Mouse (Mus musculus) myocyte (in vitro differentiated cells): ENCODE results near the gene Sart1. TPM values are rescaled to one million over a fixed set of nuclear protein-coding genes. Genes with fewer than 3 reads are reported as not detected.

Source experiments
- H3K27me3 ChIP-seq: one replicate; pipeline ENCODE4 v1.6.1; 2011; ENCODE audit not compliant: control insufficient read depth, insufficient read depth, insufficient read length
- H3K36me3 ChIP-seq: one replicate; pipeline ENCODE4 v1.6.1; 2011; ENCODE audit not compliant: control insufficient read depth, insufficient read depth
- H3K4me2 ChIP-seq: one replicate; pipeline ENCODE4 v1.6.1; 2011; ENCODE audit warnings: low read depth, control low read depth
- H3K4me3 ChIP-seq: one replicate; pipeline ENCODE4 v1.5.1; 2011; ENCODE audit warnings: mild to moderate bottlenecking, control low read depth, moderate library complexity
- H3K79me2 ChIP-seq: one replicate; pipeline ENCODE4 v1.6.1; 2011; ENCODE audit not compliant: control insufficient read depth, insufficient read depth
- H3ac ChIP-seq: one replicate; pipeline ENCODE4 v1.6.1; 2011; ENCODE audit not compliant: control insufficient read depth, insufficient read length
- CEBPB ChIP-seq: IDR thresholded peaks from 2 replicates; pipeline ENCODE4 v1.6.1; 2011; ENCODE audit warnings: mild to moderate bottlenecking, moderate library complexity; ENCODE audit not compliant: poor library complexity, insufficient read depth, severe bottlenecking
- E2F4 ChIP-seq: IDR thresholded peaks from one replicate; pipeline ENCODE4 v1.6.1; 2011; ENCODE audit warnings: mild to moderate bottlenecking, control low read depth, moderate library complexity; ENCODE audit not compliant: insufficient read depth
- MAX ChIP-seq: IDR thresholded peaks from one replicate; pipeline ENCODE4 v1.6.1; 2011; ENCODE audit warnings: low read depth, mild to moderate bottlenecking, control low read depth
- MYOD1 ChIP-seq, 3 experiments: IDR thresholded peaks; one replicate each; pipeline ENCODE4 v1.6.1; 2011; ENCODE audit warnings: control low read depth in 2 of 3, low read depth in 2 of 3, mild to moderate bottlenecking in 2 of 3, moderate library complexity in 1 of 3; ENCODE audit not compliant: insufficient read length in 2 of 3, control insufficient read depth in 1 of 3
- MYOG ChIP-seq, 3 experiments: IDR thresholded peaks; one replicate each; pipeline ENCODE4 v1.6.1; 2011; ENCODE audit warnings: control low read depth in 2 of 3, low read depth in 2 of 3, mild to moderate bottlenecking in 2 of 3; ENCODE audit not compliant: insufficient read length in 2 of 3, control insufficient read depth in 1 of 3, insufficient read depth in 1 of 3
- POLR2A ChIP-seq: IDR thresholded peaks from one replicate; pipeline ENCODE4 v1.6.1; 2011; ENCODE audit warnings: low read depth, mild to moderate bottlenecking, control low read depth, moderate library complexity; ENCODE audit not compliant: insufficient read length
- POLR2AphosphoS2 ChIP-seq: IDR thresholded peaks from one replicate; pipeline ENCODE4 v1.6.1; 2011; ENCODE audit warnings: low read depth, control low read depth; ENCODE audit not compliant: insufficient read length
- REST ChIP-seq: IDR thresholded peaks from one replicate; pipeline ENCODE4 v1.6.1; 2011; ENCODE audit warnings: mild to moderate bottlenecking, control low read depth, moderate library complexity; ENCODE audit not compliant: insufficient read depth, insufficient read length
- SRF ChIP-seq: IDR thresholded peaks from one replicate; pipeline ENCODE4 v1.6.1; 2011; ENCODE audit warnings: low read depth; ENCODE audit not compliant: control insufficient read depth, insufficient read length
- TCF12 ChIP-seq: IDR thresholded peaks from one replicate; pipeline ENCODE4 v1.6.1; 2011; ENCODE audit warnings: mild to moderate bottlenecking, control low read depth; ENCODE audit not compliant: poor library complexity, insufficient read depth, severe bottlenecking
- TCF3 ChIP-seq: IDR thresholded peaks from one replicate; pipeline ENCODE4 v1.6.1; 2011; ENCODE audit warnings: low read depth, control low read depth; ENCODE audit not compliant: insufficient read length
- USF1 ChIP-seq: IDR thresholded peaks from one replicate; pipeline ENCODE4 v1.6.1; 2011; ENCODE audit warnings: low read depth, mild to moderate bottlenecking, control low read depth, moderate library complexity
- polyA plus RNA-seq: library from polyadenylated mRNA; unstranded; fragments of >200 nt; fragmentation: generic; extraction: Trizol; gene quantifications from one replicate; pipeline ENCODE4 v1.2.1, GENCODE M21; 2012; ENCODE audit warnings: missing spikeins

Sart1 gene
- polyA plus RNA-seq, 1 experiment = 55.6 TPM

- Histone ChIP-seq H3K79me2 (peaks cover 9% of the 10 kb centered on the region), H3K27me3 (no peaks in the 10 kb centered on the region), H3ac (no peak overlapping the region), H3K36me3 (peaks cover 14% of the 10 kb centered on the region), H3K4me3 (no peak overlapping the region), H3K4me2 (no peak overlapping the region)
- TF ChIP-seq TCF12 = no peak
- TF ChIP-seq E2F4 = no peak
- no peak for TF ChIP-seq USF1
- no peak for TF ChIP-seq MYOD1 (IDR thresholded peaks at IDR 0.05; ENCODE audit: control insufficient read depth in 1 of 3, insufficient read length in 2 of 3, low read depth in 2 of 3)
- no peak for TF ChIP-seq SRF
- TF ChIP-seq REST = no peak
- TF ChIP-seq MYOG (IDR thresholded peaks at IDR 0.05; ENCODE audit: control insufficient read depth in 1 of 3, insufficient read depth in 1 of 3, insufficient read length in 2 of 3, low read depth in 2 of 3) = no peak
- no peak for TF ChIP-seq TCF3
- TF ChIP-seq CEBPB = no peak
- no peak for TF ChIP-seq MAX
- TF ChIP-seq POLR2A = no peak
- TF ChIP-seq POLR2AphosphoS2 = no peak
These were observed 30.4 kb upstream of the Sart1 start for GRCm38 (mm10) chr19:5418750-5419466.

DNA sequence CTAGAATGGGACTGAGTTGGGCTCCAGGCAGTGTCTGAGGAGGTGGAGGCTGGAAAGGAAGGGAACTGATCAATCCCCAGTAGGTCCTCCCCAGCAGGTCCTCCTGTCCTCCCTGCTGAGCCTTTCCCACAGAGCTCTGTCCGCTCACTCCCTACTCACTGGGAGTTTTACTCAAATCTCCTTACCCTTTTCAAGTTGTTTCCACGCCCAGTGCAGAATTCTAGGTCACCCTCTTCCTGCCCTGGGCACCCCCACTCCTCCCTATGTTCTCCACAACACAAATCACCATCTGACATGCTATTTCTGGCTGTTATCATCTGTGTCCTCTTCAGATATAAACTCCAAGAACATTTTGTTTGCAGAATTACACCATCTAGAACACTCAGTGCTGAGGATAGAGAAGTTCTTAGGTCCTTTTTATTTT lies 26.0 kb upstream of the Sart1 start:
- Histone ChIP-seq H3K27me3 (no peaks in the 10 kb centered on the region), H3K79me2 (no peaks in the 10 kb centered on the region), H3K4me2 (no peak overlapping the region), H3ac (no peak overlapping the region), H3K4me3 (no peak overlapping the region), H3K36me3 (no peaks in the 10 kb centered on the region)
- no peak for TF ChIP-seq SRF
- no peak for TF ChIP-seq TCF12
- no peak for TF ChIP-seq USF1
- no peak for TF ChIP-seq REST
- no peak for TF ChIP-seq MYOD1 (IDR thresholded peaks at IDR 0.05; ENCODE audit: control insufficient read depth in 1 of 3, insufficient read length in 2 of 3, low read depth in 2 of 3)
- no peak for TF ChIP-seq MAX
- no peak for TF ChIP-seq MYOG (IDR thresholded peaks at IDR 0.05; ENCODE audit: control insufficient read depth in 1 of 3, insufficient read depth in 1 of 3, insufficient read length in 2 of 3, low read depth in 2 of 3)
- TF ChIP-seq POLR2AphosphoS2 = no peak
- TF ChIP-seq E2F4 = no peak
- no peak for TF ChIP-seq TCF3
- no peak for TF ChIP-seq CEBPB

DNA sequence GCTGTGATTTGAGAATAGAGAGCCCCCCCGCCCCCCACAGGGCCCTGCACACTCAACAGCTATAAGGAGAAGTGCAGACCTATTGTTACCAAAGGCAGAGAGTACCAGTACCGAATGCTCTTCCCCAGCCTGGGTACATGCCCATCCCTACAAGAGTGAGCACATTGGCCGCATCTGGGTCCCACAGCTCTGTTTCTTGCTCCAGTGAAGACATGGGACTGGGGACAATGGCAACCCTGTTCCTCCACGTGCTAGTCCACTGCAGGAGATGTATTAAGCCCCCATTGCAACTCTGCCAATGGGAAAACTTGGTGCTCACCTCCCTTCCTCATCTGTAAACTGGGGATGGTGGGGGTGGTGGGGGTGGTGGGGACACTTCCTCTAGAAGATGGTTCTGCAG lies 25.3 kb upstream of the Sart1 start:
- H3ac ChIP-seq = no peak overlapping the region
- TF ChIP-seq MAX (no peak), CEBPB (no peak), POLR2AphosphoS2 (no peak), MYOG (IDR thresholded peaks at IDR 0.05; ENCODE audit: control insufficient read depth in 1 of 3, insufficient read depth in 1 of 3, insufficient read length in 2 of 3, low read depth in 2 of 3) (no peak), SRF (no peak), USF1 (no peak), TCF3 (no peak), REST (no peak), MYOD1 (IDR thresholded peaks at IDR 0.05; ENCODE audit: control insufficient read depth in 1 of 3, insufficient read length in 2 of 3, low read depth in 2 of 3) (no peak), POLR2A (no peak), TCF12 (no peak), E2F4 (no peak)
- H3K4me2 ChIP-seq = no peak overlapping the region
- H3K79me2 ChIP-seq = no peaks in the 10 kb centered on the region
- no peak overlapping the region for H3K4me3 ChIP-seq
- H3K27me3 ChIP-seq = no peaks in the 10 kb centered on the region
- H3K36me3 ChIP-seq = no peaks in the 10 kb centered on the region

DNA sequence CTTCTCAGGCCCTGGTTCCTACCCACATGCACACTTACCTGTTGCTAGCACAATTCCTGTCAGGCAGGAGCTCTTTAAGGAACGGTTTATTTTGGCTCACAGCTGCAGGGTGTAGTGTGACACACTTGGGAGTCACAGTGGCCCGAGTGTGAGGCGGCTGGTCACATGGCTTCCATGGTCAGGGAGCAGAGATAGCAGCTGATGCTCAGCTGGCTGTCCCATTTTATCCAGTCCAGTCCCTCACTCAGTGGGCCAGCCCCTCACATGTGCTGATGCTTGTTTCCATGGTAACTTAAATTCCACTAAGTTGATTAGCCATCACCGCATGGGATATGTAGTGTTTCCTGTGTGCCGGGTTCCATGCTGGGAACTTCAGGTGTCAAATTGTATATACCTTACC lies 23.5 kb upstream of the Sart1 start:
- H3ac ChIP-seq = no peak overlapping the region
- no peaks in the 10 kb centered on the region for H3K27me3 ChIP-seq
- no peaks in the 10 kb centered on the region for H3K36me3 ChIP-seq
- no peaks in the 10 kb centered on the region for H3K79me2 ChIP-seq
- no peak overlapping the region for H3K4me3 ChIP-seq
- TF ChIP-seq CEBPB (no peak), TCF12 (no peak), MYOD1 (IDR thresholded peaks at IDR 0.05; ENCODE audit: control insufficient read depth in 1 of 3, insufficient read length in 2 of 3, low read depth in 2 of 3) (peak in 1 of 3 experiments; percentile 58), POLR2A (no peak), SRF (no peak), REST (no peak), USF1 (peak; percentile 43), POLR2AphosphoS2 (no peak), MYOG (IDR thresholded peaks at IDR 0.05; ENCODE audit: control insufficient read depth in 1 of 3, insufficient read depth in 1 of 3, insufficient read length in 2 of 3, low read depth in 2 of 3) (peak in 2 of 3 experiments; percentile 35 to 76), E2F4 (no peak), TCF3 (no peak), MAX (no peak)
- H3K4me2 ChIP-seq = peak overlapping the region; percentile 39
